Mouse (Mus musculus) embryonic fibroblast, embryonic 13.5 days (primary cell): Measurements from ENCODE around the gene Rasgrp4.

Experiments
- CTCF ChIP-seq: IDR thresholded peaks from 2 replicates; pipeline ENCODE4 v1.5.1; 2011; ENCODE audit warnings: mild to moderate bottlenecking, control low read depth, low read length, moderate library complexity, borderline replicate concordance; ENCODE audit not compliant: insufficient read depth
- POLR2A ChIP-seq: IDR thresholded peaks from 2 replicates; pipeline ENCODE4 v1.6.1; 2011; ENCODE audit warnings: low read depth, mild to moderate bottlenecking, control low read depth, low read length, moderate library complexity

GRCm38 (mm10) chr7:29168791-29169230 is 34.2 kb downstream of the Rasgrp4 start:
- TF ChIP-seq CTCF (no peak), POLR2A (no peak)
